Mouse (Mus musculus): ENCODE data around the gene Cpne5. TPM values are rescaled to one million over a fixed set of nuclear protein-coding genes. Genes with fewer than 3 reads are reported as not detected.

Cpne5 gene
- polyA plus RNA-seq, 1 experiment from 2014 or later, result 5.3 TPM

DNA sequence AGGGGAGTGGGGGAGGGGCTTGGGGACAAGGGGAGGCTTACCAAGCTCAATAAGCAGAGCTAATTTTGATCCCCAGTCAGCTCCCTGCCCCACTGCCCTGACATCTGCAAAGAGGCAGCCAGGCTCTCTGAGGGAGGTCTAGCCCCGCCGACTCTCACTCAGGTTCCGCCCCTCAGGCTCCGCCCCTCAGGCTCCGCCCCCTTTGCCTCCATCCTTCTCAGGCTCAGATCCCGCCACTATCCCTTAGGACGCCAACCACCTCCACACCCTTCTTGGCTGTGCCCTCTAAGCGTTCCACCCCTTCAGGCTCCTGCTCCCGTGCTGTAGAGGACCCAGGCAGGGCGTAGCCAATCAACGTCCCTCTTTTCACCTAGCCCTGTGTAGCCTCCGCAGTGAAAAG is 49.0 kb downstream of the Cpne5 start:
- no peak for TF ChIP-seq CTCF (IDR thresholded peaks at IDR 0.05; ENCODE audit: low read depth)
- peak; percentile 52 for ATAC-seq (replicated peaks; ENCODE audit: low FRiP score, low read depth)
- peaks cover 24% of the 10 kb centered on the region for H3K4me1 ChIP-seq (replicated peaks; ENCODE audit: insufficient read depth, low read length)
- no peak overlapping the region for H3K27ac ChIP-seq
- peak overlapping the region; percentile 45 for H3K4me2 ChIP-seq (ENCODE audit: low read length)
- H3K4me3 ChIP-seq (replicated peaks; ENCODE audit: low read depth, low read length), result 0 out of 2 replicates have a peak overlapping the region, but pooled peaks have one; percentile 5
- 8% methylated on average over 11 of the region's 12 CpGs for WGBS
- no peaks in the 10 kb centered on the region for H3K9me3 ChIP-seq (replicated peaks; ENCODE audit: low read length)
- DNase-seq (ENCODE audit: low spot score), result peak; percentile 56
- no peaks in the 10 kb centered on the region for H3K27me3 ChIP-seq (ENCODE audit: insufficient read depth, low read length)
- no peaks in the 10 kb centered on the region for H3K36me3 ChIP-seq (ENCODE audit: insufficient read depth, low read length)
- no peak overlapping the region for H3K9ac ChIP-seq (ENCODE audit: low read depth, low read length)

DNA sequence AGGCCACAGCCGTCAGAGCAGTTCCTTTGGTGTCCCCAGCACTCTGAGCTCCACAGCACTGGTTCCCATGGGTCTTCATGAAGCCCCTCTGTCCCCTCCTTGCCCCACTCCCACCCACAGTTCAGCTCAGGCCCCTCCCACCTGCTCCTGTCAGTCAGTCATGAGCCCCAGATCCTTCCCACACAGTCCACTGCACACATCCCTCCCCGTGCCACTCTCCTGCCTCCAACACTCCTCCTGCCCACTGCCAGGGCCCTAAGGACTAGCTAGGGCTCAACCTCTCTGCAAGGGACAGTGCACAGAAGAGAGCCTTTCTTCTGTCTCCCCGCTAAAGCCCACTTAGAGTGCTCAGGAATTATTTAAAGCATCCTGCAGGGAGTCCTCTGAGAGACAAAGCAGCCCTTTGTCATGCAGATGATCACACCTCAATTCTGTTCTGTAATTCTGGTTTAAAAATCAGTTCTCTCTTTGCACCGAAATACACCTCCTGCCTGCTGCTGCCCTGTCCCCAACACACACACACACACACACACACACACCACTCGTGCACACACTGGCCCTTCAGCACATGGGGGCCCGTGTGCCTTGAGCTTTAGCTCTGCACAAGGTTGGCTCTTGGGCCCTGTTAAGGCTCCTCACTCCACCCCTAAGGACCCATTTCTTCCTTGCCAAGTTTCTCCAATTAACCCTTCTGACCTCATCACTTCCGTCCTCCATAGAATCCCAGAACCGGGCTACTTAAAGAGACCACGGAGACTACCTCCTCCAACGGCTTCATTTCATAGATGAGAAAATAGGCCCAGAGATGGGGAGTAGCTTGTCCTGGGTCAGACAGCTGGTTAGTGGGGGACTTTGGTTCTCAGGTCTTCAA is 50.7 kb downstream of the Cpne5 start:
- Histone ChIP-seq H3K36me3 (ENCODE audit: insufficient read depth, low read length) (no peaks in the 10 kb centered on the region), H3K4me2 (ENCODE audit: low read length) (no peak overlapping the region), H3K9me3 (replicated peaks; ENCODE audit: low read length) (no peaks in the 10 kb centered on the region), H3K4me3 (replicated peaks; ENCODE audit: low read depth, low read length) (no peak overlapping the region), H3K4me1 (replicated peaks; ENCODE audit: insufficient read depth, low read length) (peaks cover 24% of the 10 kb centered on the region), H3K27me3 (ENCODE audit: insufficient read depth, low read length) (no peaks in the 10 kb centered on the region), H3K27ac (no peak overlapping the region), H3K9ac (ENCODE audit: low read depth, low read length) (no peak overlapping the region)
- WGBS, result 28% methylated on average over 10 of the region's 10 CpGs
- no peak for DNase-seq (ENCODE audit: low spot score)
- no peak for TF ChIP-seq CTCF (IDR thresholded peaks at IDR 0.05; ENCODE audit: low read depth)
- no peak for ATAC-seq (replicated peaks; ENCODE audit: low FRiP score, low read depth)

DNA sequence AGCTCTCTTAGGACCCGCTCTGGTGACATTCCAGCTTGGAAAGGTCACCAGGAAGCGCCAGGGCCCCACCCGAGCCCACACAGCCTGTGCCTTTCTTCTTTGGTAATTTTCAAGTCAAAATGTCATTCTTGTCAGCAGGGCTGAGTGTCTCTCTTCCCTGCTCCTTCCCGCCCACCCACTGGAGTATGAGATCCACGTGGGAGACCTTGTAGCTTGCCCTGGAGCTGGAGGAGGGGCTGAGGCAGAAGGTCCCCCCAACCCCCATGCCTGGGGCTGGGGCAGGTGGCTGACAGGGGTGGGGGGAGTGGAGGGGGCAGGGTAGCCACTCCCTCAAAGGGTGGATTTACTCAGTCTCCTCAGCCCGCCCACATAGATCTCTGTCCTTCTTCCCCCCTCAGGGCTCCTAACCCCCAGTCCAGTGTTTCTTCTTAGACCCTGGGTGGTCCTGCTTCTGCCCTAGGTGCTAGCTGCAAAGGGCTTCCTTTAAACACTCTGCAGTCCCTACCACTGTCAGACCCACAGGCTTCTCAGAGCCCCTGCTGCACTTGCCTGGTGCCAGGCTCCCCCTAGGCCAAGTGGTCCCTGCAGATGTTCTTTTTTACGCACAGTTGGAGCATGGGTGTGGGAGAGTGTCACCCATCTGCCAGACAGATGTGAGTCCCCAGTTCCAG is 52.5 kb downstream of the Cpne5 start:
- no peak for TF ChIP-seq CTCF (IDR thresholded peaks at IDR 0.05; ENCODE audit: low read depth)
- Histone ChIP-seq H3K27ac (no peak overlapping the region), H3K4me2 (ENCODE audit: low read length) (no peak overlapping the region), H3K4me3 (replicated peaks; ENCODE audit: low read depth, low read length) (no peak overlapping the region), H3K9me3 (replicated peaks; ENCODE audit: low read length) (no peaks in the 10 kb centered on the region), H3K36me3 (ENCODE audit: insufficient read depth, low read length) (no peaks in the 10 kb centered on the region), H3K9ac (ENCODE audit: low read depth, low read length) (no peak overlapping the region), H3K4me1 (replicated peaks; ENCODE audit: insufficient read depth, low read length) (peaks cover 24% of the 10 kb centered on the region), H3K27me3 (ENCODE audit: insufficient read depth, low read length) (no peaks in the 10 kb centered on the region)
- ATAC-seq (replicated peaks; ENCODE audit: low FRiP score, low read depth) (no peak), DNase-seq (ENCODE audit: low spot score) (no peak)
- WGBS, result 47% methylated on average over 7 of the region's 7 CpGs

DNA sequence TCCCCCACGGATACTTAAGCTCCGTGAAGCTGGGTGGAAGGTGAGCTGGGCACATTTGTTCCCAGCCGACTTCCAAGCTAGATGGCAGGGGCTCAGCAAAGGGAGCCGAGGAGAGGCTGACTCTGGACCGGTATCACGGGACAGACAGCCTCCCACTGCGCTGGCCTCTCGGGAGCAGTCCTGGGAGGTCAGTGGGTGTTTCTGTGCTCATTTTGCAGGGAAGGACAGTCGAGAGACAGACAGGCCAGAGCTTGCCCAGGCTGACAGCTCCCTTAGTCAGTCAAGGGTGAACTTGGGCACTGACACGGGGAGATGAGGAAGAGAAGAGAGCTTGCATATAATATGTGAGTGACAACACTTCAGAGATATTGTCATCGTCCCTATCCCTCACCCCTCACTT is 54.8 kb downstream of the Cpne5 start:
- H3K4me1 ChIP-seq (replicated peaks; ENCODE audit: insufficient read depth, low read length), result peaks cover 17% of the 10 kb centered on the region
- DNase-seq (ENCODE audit: low spot score) (peak; percentile 41), ATAC-seq (replicated peaks; ENCODE audit: low FRiP score, low read depth) (no peak)
- TF ChIP-seq CTCF (IDR thresholded peaks at IDR 0.05; ENCODE audit: low read depth), result no peak
- WGBS, result 27% methylated on average over 11 of the region's 11 CpGs
- H3K9me3 ChIP-seq (replicated peaks; ENCODE audit: low read length), result no peaks in the 10 kb centered on the region
- no peaks in the 10 kb centered on the region for H3K27me3 ChIP-seq (ENCODE audit: insufficient read depth, low read length)
- no peak overlapping the region for H3K4me2 ChIP-seq (ENCODE audit: low read length)
- no peak overlapping the region for H3K4me3 ChIP-seq (replicated peaks; ENCODE audit: low read depth, low read length)
- H3K9ac ChIP-seq (ENCODE audit: low read depth, low read length), result no peak overlapping the region
- H3K36me3 ChIP-seq (ENCODE audit: insufficient read depth, low read length), result no peaks in the 10 kb centered on the region
- H3K27ac ChIP-seq, result no peak overlapping the region

DNA sequence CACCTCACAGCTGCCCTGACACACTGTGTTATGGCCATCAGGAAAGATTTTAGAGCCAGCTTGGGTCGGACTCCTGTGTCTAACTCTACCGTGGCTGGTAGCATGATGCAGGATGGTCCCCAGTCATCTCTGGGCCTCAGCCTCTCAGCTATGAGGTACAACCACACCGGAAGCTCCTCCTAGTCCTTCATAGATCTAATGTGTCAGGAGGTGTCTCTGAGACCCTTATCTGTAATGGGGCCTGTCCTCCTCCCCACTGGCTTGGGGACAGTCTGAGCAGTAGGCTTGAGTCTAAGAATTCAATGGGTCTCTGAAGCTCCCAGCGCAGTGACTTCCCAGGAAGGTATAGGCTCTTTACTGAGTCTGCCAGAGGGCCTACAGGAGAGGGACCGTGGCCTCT is 56.2 kb downstream of the Cpne5 start:
- no peak overlapping the region for H3K4me2 ChIP-seq (ENCODE audit: low read length)
- WGBS, result 91% methylated on average over 5 of the region's 5 CpGs

DNA sequence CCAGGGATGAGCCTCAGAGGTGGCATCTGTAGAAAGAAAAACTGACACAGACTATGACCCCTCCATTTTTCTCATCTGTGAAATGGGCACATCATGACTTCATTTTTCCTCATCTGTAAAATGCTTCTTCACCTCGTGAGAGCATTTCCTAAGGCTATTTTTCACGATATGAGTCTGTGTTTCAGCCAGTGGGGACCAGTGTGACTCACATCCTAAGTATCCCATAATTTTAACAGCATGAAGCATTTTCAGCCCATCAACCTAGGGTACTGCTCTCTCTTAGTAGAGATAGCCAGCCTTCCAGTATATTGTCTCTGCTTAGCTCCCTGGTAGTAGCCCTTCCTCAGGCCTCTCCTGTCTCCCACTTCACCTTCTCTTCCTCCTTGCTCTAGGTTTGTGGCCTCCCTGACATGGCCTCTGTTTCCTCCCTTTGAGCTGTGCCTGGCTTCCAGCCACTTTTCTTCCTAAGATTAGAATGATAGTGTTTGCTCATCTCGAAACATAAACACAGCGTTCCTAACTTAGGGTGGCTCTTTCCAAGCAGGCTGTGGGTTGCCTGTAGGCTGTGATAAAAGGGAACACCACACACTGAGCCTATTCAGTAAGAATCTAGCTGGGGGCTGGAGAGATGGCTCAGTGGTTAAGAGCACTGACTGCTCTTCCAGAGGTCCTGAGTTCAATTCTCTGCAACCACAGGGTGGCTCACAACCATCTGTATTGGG is 57.4 kb downstream of the Cpne5 start:
- Histone ChIP-seq H3K36me3 (ENCODE audit: insufficient read depth, low read length) (no peaks in the 10 kb centered on the region), H3K27ac (no peak overlapping the region), H3K4me2 (ENCODE audit: low read length) (no peak overlapping the region), H3K4me3 (replicated peaks; ENCODE audit: low read depth, low read length) (no peak overlapping the region), H3K4me1 (replicated peaks; ENCODE audit: insufficient read depth, low read length) (peaks cover 12% of the 10 kb centered on the region), H3K27me3 (ENCODE audit: insufficient read depth, low read length) (no peaks in the 10 kb centered on the region), H3K9me3 (replicated peaks; ENCODE audit: low read length) (no peaks in the 10 kb centered on the region), H3K9ac (ENCODE audit: low read depth, low read length) (no peak overlapping the region)
- WGBS, result 57% methylated on average over 4 of the region's 4 CpGs
- DNase-seq (ENCODE audit: low spot score) (no peak), ATAC-seq (replicated peaks; ENCODE audit: low FRiP score, low read depth) (no peak)
- no peak for TF ChIP-seq CTCF (IDR thresholded peaks at IDR 0.05; ENCODE audit: low read depth)

More for the DNA sequence above, 56.2 kb downstream of the Cpne5 start:
- ATAC-seq (replicated peaks; ENCODE audit: low FRiP score, low read depth), result no peak
- no peak for DNase-seq (ENCODE audit: low spot score)
- no peaks in the 10 kb centered on the region for H3K9me3 ChIP-seq (replicated peaks; ENCODE audit: low read length)
- H3K4me1 ChIP-seq (replicated peaks; ENCODE audit: insufficient read depth, low read length), result peaks cover 8% of the 10 kb centered on the region; the same call in 1 of the 2 replicates
- H3K9ac ChIP-seq (ENCODE audit: low read depth, low read length), result no peak overlapping the region
- H3K4me3 ChIP-seq (replicated peaks; ENCODE audit: low read depth, low read length), result no peak overlapping the region
- H3K27ac ChIP-seq, result no peak overlapping the region
- H3K27me3 ChIP-seq (ENCODE audit: insufficient read depth, low read length), result no peaks in the 10 kb centered on the region
- no peak for TF ChIP-seq CTCF (IDR thresholded peaks at IDR 0.05; ENCODE audit: low read depth)
- H3K36me3 ChIP-seq (ENCODE audit: insufficient read depth, low read length), result no peaks in the 10 kb centered on the region
